Mouse (Mus musculus) ES-Bruce4 (cell line): Measurements from ENCODE around the gene Ftsj1.

Experiments
- CTCF ChIP-seq: IDR thresholded peaks from one replicate; pipeline ENCODE4 v1.8.1; 2011; ENCODE audit warnings: low read depth, low read length
- EP300 ChIP-seq: IDR thresholded peaks from 2 replicates; pipeline ENCODE4 v1.6.1; 2011; ENCODE audit warnings: low read depth, low read length; ENCODE audit not compliant: insufficient read depth

GRCm38 (mm10) chrX:8248542-8249120 lies 3.6 kb downstream of the Ftsj1 start:
- no peak for TF ChIP-seq EP300
- TF ChIP-seq CTCF, result no peak
